Mouse (Mus musculus) G1E (cell line): ENCODE measurements at regions not wholly inside any gene's neighbourhood (a gene's known extent, or its start where the extent isn't known, plus 50 kb on each side); places are given as distances from the start of the nearest gene placed in this dataset.

Experiments used
- CTCF ChIP-seq: IDR thresholded peaks from 2 replicates; pipeline ENCODE4 v1.5.1; 2012; ENCODE audit warnings: low read depth, low read length, inconsistent platforms, mixed read lengths
- GATA2 ChIP-seq: IDR thresholded peaks from 2 replicates; pipeline ENCODE4 v1.6.1; 2012; ENCODE audit warnings: low read depth, low read length, inconsistent platforms, borderline replicate concordance

- TF ChIP-seq CTCF (no peak), GATA2 (no peak)
These were observed 80.3 kb upstream of the Gm47985 start for GRCm38 (mm10) chr1:151102061-151102460.
